Mouse (Mus musculus) small intestine, adult 2 months (tissue): Measurements from ENCODE around the gene Ostf1. TPM values are rescaled to one million over a fixed set of nuclear protein-coding genes. Genes with fewer than 3 reads are reported as not detected.

ENCODE experiments used
- H3K27ac ChIP-seq: fragments of 200-500 bp; 2 replicates; pipeline ENCODE4 v1.5.1; 2012; ENCODE audit warnings: low read depth, low read length, control low read depth, inconsistent platforms; ENCODE audit not compliant: insufficient read depth
- H3K27me3 ChIP-seq: fragments of 200-500 bp; 2 replicates; pipeline ENCODE4 v1.6.1; 2012; ENCODE audit warnings: mild to moderate bottlenecking, moderate library complexity, low read length, inconsistent platforms; ENCODE audit not compliant: control insufficient read depth, insufficient read depth
- H3K36me3 ChIP-seq: fragments of 200-500 bp; 2 replicates; pipeline ENCODE4 v1.6.1; 2012; ENCODE audit warnings: mild to moderate bottlenecking, low read length, control low read depth, inconsistent platforms; ENCODE audit not compliant: control insufficient read depth, insufficient read depth
- H3K4me1 ChIP-seq: fragments of 200-500 bp; 2 replicates; pipeline ENCODE4 v1.6.1; 2012; ENCODE audit warnings: low read length, inconsistent platforms, mixed read lengths; ENCODE audit not compliant: control insufficient read depth, insufficient read depth, insufficient read length
- H3K4me3 ChIP-seq: fragments of 200-500 bp; 2 replicates; pipeline ENCODE4 v1.5.1; 2012; ENCODE audit warnings: low read depth, mild to moderate bottlenecking, control low read depth, inconsistent platforms, low read length, moderate library complexity
- CTCF ChIP-seq: fragments of 200-500 bp; IDR thresholded peaks from 2 replicates; pipeline ENCODE4 v1.5.1; 2012; ENCODE audit warnings: low read depth, mild to moderate bottlenecking, control low read depth, inconsistent platforms, low read length, moderate library complexity, mixed read lengths; ENCODE audit not compliant: insufficient replicate concordance, insufficient read length; ENCODE audit errors: extremely low read depth
- POLR2A ChIP-seq: fragments of 200-500 bp; IDR thresholded peaks from 2 replicates; pipeline ENCODE4 v1.6.1; 2012; ENCODE audit warnings: low read depth, mild to moderate bottlenecking, control low read depth, inconsistent platforms, low read length, moderate library complexity
- WGBS: fragments of 180-500 bp; shearing (Covaris S2); methylation state at CpG from one replicate; pipeline ENCODE4 v1.1.7; 2018; 5-methylcytosine and 5-hydroxymethylcytosine counted together
- polyA plus RNA-seq: library from polyadenylated mRNA; depleted of rRNA; stranded (reverse); fragments of >200 nt; gene quantifications from 2 replicates; pipeline ENCODE4 v1.2.3, GENCODE M21; 2012

Ostf1 gene
- polyA plus RNA-seq, 1 experiment: 52.6 TPM

- Histone ChIP-seq H3K4me3 (no peak overlapping the region), H3K4me1 (no peaks in the 10 kb centered on the region; the same call in 1 of the 2 replicates), H3K27ac (no peak overlapping the region), H3K27me3 (no peaks in the 10 kb centered on the region), H3K36me3 (peaks cover 53% of the 10 kb centered on the region)
- WGBS: 91% methylated on average over 1 of the region's 1 CpGs
- TF ChIP-seq POLR2A (no peak), CTCF (peak; percentile 48; the same call in 1 of the 2 replicates)
These were observed 43.4 kb downstream of the Ostf1 start for GRCm38 (mm10) chr19:18588243-18588642.

DNA sequence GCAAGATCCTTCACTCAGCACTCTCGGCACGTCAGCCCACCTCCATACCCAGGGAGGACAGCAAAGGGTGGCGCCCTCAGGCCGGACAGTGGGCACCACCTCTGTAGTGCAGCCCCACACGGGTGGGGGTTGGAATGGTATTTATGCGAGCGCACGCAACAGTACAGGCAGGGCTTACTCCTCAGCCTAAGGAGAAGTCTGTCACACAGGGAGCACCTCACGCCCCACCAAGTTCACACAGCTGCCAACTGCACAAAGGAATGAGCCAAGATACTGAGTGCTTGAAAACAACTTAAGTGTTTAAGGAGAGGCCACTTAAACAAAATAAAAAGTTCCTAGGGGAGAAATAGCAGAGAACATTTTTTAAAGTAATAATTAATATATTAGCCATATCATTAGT lies 44.5 kb downstream of the Ostf1 start:
- peaks cover 56% of the 10 kb centered on the region for H3K36me3 ChIP-seq
- H3K4me3 ChIP-seq: no peak overlapping the region
- H3K27me3 ChIP-seq: no peaks in the 10 kb centered on the region
- H3K4me1 ChIP-seq: no peaks in the 10 kb centered on the region; the same call in 1 of the 2 replicates
- no peak overlapping the region for H3K27ac ChIP-seq
- TF ChIP-seq CTCF (no peak), POLR2A (no peak)
- WGBS: 95% methylated on average over 9 of the region's 9 CpGs

GRCm38 (mm10) chr19:18584621-18585020 lies 47.0 kb downstream of the Ostf1 start:
- TF ChIP-seq POLR2A (no peak), CTCF (no peak)
- Histone ChIP-seq H3K27ac (no peak overlapping the region), H3K4me1 (no peaks in the 10 kb centered on the region; the same call in 1 of the 2 replicates), H3K27me3 (no peaks in the 10 kb centered on the region), H3K4me3 (no peak overlapping the region), H3K36me3 (peaks cover 53% of the 10 kb centered on the region)
- 95% methylated on average over 7 of the region's 7 CpGs for WGBS

DNA sequence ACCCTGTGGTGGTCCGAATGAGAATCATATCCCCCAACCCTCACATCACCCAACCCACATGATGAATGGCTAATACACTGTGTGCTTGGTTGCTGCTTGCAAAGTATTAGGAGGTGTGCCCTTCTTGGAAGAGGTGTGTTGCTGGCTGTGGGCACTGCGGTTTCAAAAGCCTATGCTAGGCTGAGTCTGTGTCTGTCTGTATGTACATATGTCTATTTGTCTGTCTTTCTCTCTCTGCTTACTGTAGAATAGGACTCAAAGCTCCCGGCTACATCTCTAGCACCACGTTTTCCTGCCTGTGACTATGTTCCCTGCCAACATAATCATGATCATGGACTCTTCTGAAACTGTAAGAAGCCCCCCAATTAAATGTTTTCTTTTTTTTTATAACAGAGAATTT lies 47.9 kb downstream of the Ostf1 start:
- Histone ChIP-seq H3K4me1 (no peaks in the 10 kb centered on the region; the same call in 1 of the 2 replicates), H3K27me3 (no peaks in the 10 kb centered on the region), H3K27ac (no peak overlapping the region), H3K4me3 (no peak overlapping the region), H3K36me3 (peaks cover 48% of the 10 kb centered on the region)
- WGBS: 91% methylated on average over 4 of the region's 4 CpGs
- no peak for TF ChIP-seq POLR2A
- no peak for TF ChIP-seq CTCF

DNA sequence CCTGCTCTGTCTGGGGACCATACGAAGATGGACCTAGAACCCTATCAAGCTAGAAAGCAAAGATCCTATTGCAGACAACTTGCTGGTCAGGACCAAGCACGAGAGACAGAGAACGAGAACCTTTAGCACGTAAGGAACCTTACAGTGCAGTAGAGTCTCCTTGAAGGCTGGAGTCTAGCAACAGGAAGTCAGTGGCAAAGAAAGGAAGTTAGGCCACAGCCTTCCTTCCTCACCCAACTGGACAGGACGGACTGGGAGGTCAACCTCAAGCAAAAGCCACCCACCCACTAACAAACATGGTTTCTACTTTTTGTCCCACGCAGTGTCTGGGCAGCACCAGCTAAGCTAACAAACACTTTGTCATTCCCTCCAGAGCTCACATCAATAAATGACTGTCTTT lies 48.7 kb downstream of the Ostf1 start:
- no peak overlapping the region for H3K4me3 ChIP-seq
- 79% methylated on average over 6 of the region's 6 CpGs for WGBS
- no peaks in the 10 kb centered on the region for H3K27me3 ChIP-seq
- peaks cover 45% of the 10 kb centered on the region for H3K36me3 ChIP-seq
- TF ChIP-seq CTCF: no peak
- TF ChIP-seq POLR2A: no peak
- no peak overlapping the region for H3K27ac ChIP-seq
- no peaks in the 10 kb centered on the region; the same call in 1 of the 2 replicates for H3K4me1 ChIP-seq

DNA sequence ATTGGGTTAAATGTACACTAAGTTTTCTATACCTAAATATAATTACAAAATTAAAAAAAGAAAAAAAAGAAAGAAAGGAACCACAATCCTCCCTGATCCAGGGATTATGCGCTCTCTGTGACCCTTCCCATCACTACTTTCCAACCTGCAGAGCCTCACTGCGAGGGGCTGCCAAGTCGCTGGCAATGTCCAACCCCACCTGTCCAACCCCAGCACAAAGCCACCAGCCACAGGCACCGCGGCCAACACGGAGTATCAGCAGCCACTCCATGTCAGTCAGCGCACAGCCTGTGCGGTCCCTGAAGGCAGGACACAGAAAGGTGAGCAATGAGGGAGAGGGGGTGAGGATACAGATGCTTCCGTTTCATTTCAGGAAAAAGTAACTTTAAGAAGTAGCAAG lies 49.4 kb downstream of the Ostf1 start:
- 96% methylated on average over 9 of the region's 9 CpGs for WGBS
- H3K4me1 ChIP-seq: no peaks in the 10 kb centered on the region; the same call in 1 of the 2 replicates
- no peak overlapping the region for H3K4me3 ChIP-seq
- no peak for TF ChIP-seq POLR2A
- no peak for TF ChIP-seq CTCF
- peaks cover 42% of the 10 kb centered on the region for H3K36me3 ChIP-seq
- H3K27me3 ChIP-seq: no peaks in the 10 kb centered on the region
- no peak overlapping the region for H3K27ac ChIP-seq

DNA sequence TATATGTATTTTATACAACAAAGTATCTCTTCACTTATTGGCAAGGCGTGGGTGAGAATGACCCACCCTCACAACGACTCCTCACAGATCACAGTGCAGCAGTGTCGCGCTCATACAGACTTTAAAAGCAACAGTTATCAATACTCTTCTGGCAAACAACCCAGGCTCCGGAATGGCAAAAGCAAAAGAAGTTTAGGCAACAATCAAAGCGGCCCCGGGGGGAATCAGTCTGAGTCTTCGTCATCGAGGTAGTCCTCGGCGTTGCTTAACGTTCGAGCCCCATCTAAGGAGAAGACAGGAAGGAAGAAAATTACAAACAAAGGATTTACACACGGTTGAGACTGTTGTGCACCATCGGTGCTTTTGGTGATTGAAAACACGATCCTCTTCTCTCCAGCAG lies 50.6 kb downstream of the Ostf1 start:
- Histone ChIP-seq H3K27ac (no peak overlapping the region), H3K4me1 (no peaks in the 10 kb centered on the region), H3K4me3 (no peak overlapping the region), H3K27me3 (no peaks in the 10 kb centered on the region), H3K36me3 (peaks cover 32% of the 10 kb centered on the region)
- TF ChIP-seq CTCF (no peak), POLR2A (no peak)
- WGBS: 91% methylated on average over 16 of the region's 16 CpGs
